ENCODE assay signal across 8 mouse cellular contexts in the genomic region with DNA sequence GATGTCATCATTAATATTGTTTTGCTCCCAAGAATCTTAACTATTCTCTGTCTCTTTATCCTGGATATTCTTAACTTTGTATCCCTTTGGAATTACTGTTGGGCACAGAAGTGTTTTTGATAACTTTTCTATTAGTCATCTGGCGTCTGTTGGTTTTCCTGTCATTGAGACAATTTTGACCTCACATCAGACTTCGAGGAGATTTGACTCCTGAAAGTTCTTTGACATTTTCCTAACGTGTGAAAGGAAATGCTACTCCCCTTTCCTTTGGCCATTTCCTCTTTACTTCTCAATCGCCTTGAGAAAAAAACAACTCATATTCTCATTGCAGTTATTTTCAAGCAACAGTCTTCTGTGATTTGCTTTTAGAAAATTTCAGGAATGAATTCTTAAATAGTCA. TPM values are rescaled to one million over a fixed set of nuclear protein-coding genes. Genes with fewer than 3 reads are reported as not detected.
DNase-seq lines count a peak whose midpoint lies in the region; ATAC-seq lines count a peak whose summit lies in the region.

No protein-coding gene starts in this region.

- H3K4me2 ChIP-seq in heart, embryonic 14.5 days (ENCODE audit: low read length): peak overlapping the region; percentile 92
- peak overlapping the region; percentile 44 for H3K4me2 ChIP-seq in liver, embryonic 15.5 days

- H3K27me3 ChIP-seq in heart, embryonic 14.5 days (ENCODE audit: control insufficient read depth, insufficient read depth, low read length): no peaks in the 10 kb centered on the region
- peaks cover 13% of the 10 kb centered on the region for H3K27me3 ChIP-seq in liver, embryonic 15.5 days

- peak overlapping the region; percentile 97 for H3K9ac ChIP-seq in heart, embryonic 14.5 days (ENCODE audit: low read length)
- no peak overlapping the region for H3K9ac ChIP-seq in liver, embryonic 15.5 days

- DNase-seq in embryo, embryonic 10.5 days (ENCODE audit: low spot score): peak; percentile 32
- no peak for DNase-seq in embryo, embryonic 9.5 days (ENCODE audit: extremely low spot score)
- peak; percentile 24 for DNase-seq in A20 (ENCODE audit: low read depth, low spot score)
- no peak for DNase-seq in spleen, postnatal 10 days (ENCODE audit: low spot score in 2 of 2)
- no peak for DNase-seq in cerebellum, adult 18-20 months

- WGBS in heart, embryonic 14.5 days: 1% methylated on average over 4 of the region's 4 CpGs
- 4% methylated on average over 4 of the region's 4 CpGs for WGBS in liver, embryonic 15.5 days (ENCODE audit: insufficient replicate concordance)

- no peak for ATAC-seq in heart, embryonic 14.5 days (ENCODE audit: insufficient number of reproducible peaks, insufficient read depth, low FRiP score, low read depth)
- ATAC-seq in liver, embryonic 15.5 days (ENCODE audit: insufficient read depth): no peak
- ATAC-seq in monocyte, adult 5-6 weeks (replicated peaks; ENCODE audit: insufficient number of reproducible peaks, low FRiP score, low TSS enrichment, poor library complexity, severe bottlenecking): no peak

- H3K4me1 ChIP-seq in heart, embryonic 14.5 days (ENCODE audit: control insufficient read depth in 2 of 2, insufficient read depth in 2 of 2, low read length in 2 of 2): peaks cover 2 to 9% of the 10 kb centered on the region in 2 experiments
- H3K4me1 ChIP-seq in liver, embryonic 15.5 days (replicated peaks): peaks cover 23% of the 10 kb centered on the region

- H3K36me3 ChIP-seq in heart, embryonic 14.5 days (ENCODE audit: control insufficient read depth, insufficient read depth, low read length): peaks cover 3% of the 10 kb centered on the region; the same call in 1 of the 2 replicates
- H3K36me3 ChIP-seq in liver, embryonic 15.5 days (replicated peaks): no peaks in the 10 kb centered on the region

- peak overlapping the region; percentile 16 to 96; a peak in 3 of 4 replicates for H3K4me3 ChIP-seq in heart, embryonic 14.5 days (ENCODE audit: control insufficient read depth in 1 of 2, insufficient read depth in 1 of 2, low read depth in 1 of 2, low read length in 2 of 2)
- peak overlapping the region; percentile 19; the same call in 1 of the 2 replicates for H3K4me3 ChIP-seq in liver, embryonic 15.5 days (replicated peaks)

- no peaks in the 10 kb centered on the region for H3K9me3 ChIP-seq in heart, embryonic 14.5 days (ENCODE audit: control insufficient read depth, low read length)
- no peaks in the 10 kb centered on the region for H3K9me3 ChIP-seq in liver, embryonic 15.5 days (replicated peaks)

- no peak overlapping the region for H3K27ac ChIP-seq in heart, embryonic 14.5 days (replicated peaks in 1 of 2; ENCODE audit: control insufficient read depth in 1 of 2, insufficient read depth in 1 of 2, low read depth in 2 of 2, low read length in 2 of 2)
- H3K27ac ChIP-seq in liver, embryonic 15.5 days (replicated peaks): no peak overlapping the region

RNA-seq across cellular contexts. Expression of gene Bmpr2, which starts 2.1 kb away (rescaled TPM):
- polyA plus RNA-seq in heart, embryonic 14.5 days (2014; fragmentation: Nextera tagmentation; extraction: Ambion mirVana): 12.0 and 13.1 TPM in 2 replicates
- polyA plus RNA-seq in liver, embryonic 15.5 days (2015; fragmentation: Nextera tagmentation; extraction: Ambion mirVana): 0.88 and 0.90 TPM in 2 replicates
- total RNA-seq in monocyte, adult 5-6 weeks (2017): 26.9 to 32.0 TPM (median 27.5 TPM) in 3 replicates

Comparison
In these comparisons a context has a peak if more than half of its experiments do, and no peak if none do; other contexts are left out.
1. DNase-seq: peak in embryo, embryonic 10.5 days (single experiment) and A20 (single experiment); none in embryo, embryonic 9.5 days (single experiment), spleen, postnatal 10 days (0 of 2) and cerebellum, adult 18-20 months (0 of 2).